Mouse (Mus musculus): ENCODE measurements around the gene Minos1. TPM values are rescaled to one million over a fixed set of nuclear protein-coding genes. Genes with fewer than 3 reads are reported as not detected.

Minos1 gene
- polyA plus RNA-seq, 1 experiment from 2014 or later, result 580 TPM

- no peak overlapping the region for H3K27ac ChIP-seq (ENCODE audit: low read depth)
- 77% methylated on average over 20 of the region's 20 CpGs for WGBS
- H3K27me3 ChIP-seq (replicated peaks; ENCODE audit: control insufficient read depth, insufficient read depth, low read length), result no peaks in the 10 kb centered on the region
- H3K9me3 ChIP-seq (ENCODE audit: control insufficient read depth, low read length), result 0 out of 2 replicates have a peak, but pooled peaks cover 3% of the 10 kb centered on the region
- ATAC-seq (replicated peaks; ENCODE audit: low FRiP score, low TSS enrichment, low read depth) (no peak), DNase-seq (ENCODE audit: low spot score) (no peak)
- no peaks in the 10 kb centered on the region for H3K36me3 ChIP-seq (ENCODE audit: control insufficient read depth, insufficient read depth, low read length)
- no peak overlapping the region for H3K4me3 ChIP-seq (ENCODE audit: low read depth, low read length)
- no peak overlapping the region for H3K9ac ChIP-seq (ENCODE audit: low read length)
- H3K4me2 ChIP-seq (ENCODE audit: low read length), result no peak overlapping the region
- H3K4me1 ChIP-seq (replicated peaks; ENCODE audit: control insufficient read depth, insufficient read depth, low read length), result no peaks in the 10 kb centered on the region
These were observed 23.8 kb upstream of the Minos1 start for GRCm38 (mm10) chr4:139154576-139155307.

- Histone ChIP-seq H3K9ac (ENCODE audit: low read length) (no peak overlapping the region), H3K4me1 (replicated peaks; ENCODE audit: control insufficient read depth, insufficient read depth, low read length) (no peaks in the 10 kb centered on the region), H3K27me3 (replicated peaks; ENCODE audit: control insufficient read depth, insufficient read depth, low read length) (no peaks in the 10 kb centered on the region), H3K9me3 (ENCODE audit: control insufficient read depth, low read length) (peaks cover 6% of the 10 kb centered on the region; the same call in 1 of the 2 replicates), H3K27ac (ENCODE audit: low read depth) (no peak overlapping the region), H3K4me2 (ENCODE audit: low read length) (no peak overlapping the region), H3K4me3 (ENCODE audit: low read depth, low read length) (no peak overlapping the region), H3K36me3 (ENCODE audit: control insufficient read depth, insufficient read depth, low read length) (no peaks in the 10 kb centered on the region)
- DNase-seq (ENCODE audit: low spot score) (no peak), ATAC-seq (replicated peaks; ENCODE audit: low FRiP score, low TSS enrichment, low read depth) (no peak)
- WGBS, result 64% methylated on average over 6 of the region's 6 CpGs
These were observed 20.5 kb upstream of the Minos1 start for GRCm38 (mm10) chr4:139151370-139151769.

GRCm38 (mm10) chr4:139146760-139147159 is 15.8 kb upstream of the Minos1 start:
- H3K4me2 ChIP-seq (ENCODE audit: low read length), result no peak overlapping the region
- no peaks in the 10 kb centered on the region for H3K27me3 ChIP-seq (replicated peaks; ENCODE audit: control insufficient read depth, insufficient read depth, low read length)
- 80% methylated on average over 5 of the region's 5 CpGs for WGBS
- H3K9me3 ChIP-seq (ENCODE audit: control insufficient read depth, low read length), result peaks cover 6% of the 10 kb centered on the region; the same call in 1 of the 2 replicates
- no peaks in the 10 kb centered on the region for H3K36me3 ChIP-seq (ENCODE audit: control insufficient read depth, insufficient read depth, low read length)
- DNase-seq (ENCODE audit: low spot score) (no peak), ATAC-seq (replicated peaks; ENCODE audit: low FRiP score, low TSS enrichment, low read depth) (no peak)
- H3K4me1 ChIP-seq (replicated peaks; ENCODE audit: control insufficient read depth, insufficient read depth, low read length), result 0 out of 2 replicates have a peak, but pooled peaks cover 3% of the 10 kb centered on the region
- no peak overlapping the region for H3K9ac ChIP-seq (ENCODE audit: low read length)
- no peak overlapping the region for H3K4me3 ChIP-seq (ENCODE audit: low read depth, low read length)
- H3K27ac ChIP-seq (ENCODE audit: low read depth), result no peak overlapping the region

GRCm38 (mm10) chr4:139145156-139145555 is 14.2 kb upstream of the Minos1 start:
- H3K36me3 ChIP-seq (ENCODE audit: control insufficient read depth, insufficient read depth, low read length), result no peaks in the 10 kb centered on the region
- H3K4me1 ChIP-seq (replicated peaks; ENCODE audit: control insufficient read depth, insufficient read depth, low read length), result 0 out of 2 replicates have a peak, but pooled peaks cover 3% of the 10 kb centered on the region
- DNase-seq (ENCODE audit: low spot score) (no peak), ATAC-seq (replicated peaks; ENCODE audit: low FRiP score, low TSS enrichment, low read depth) (no peak)
- peaks cover 3% of the 10 kb centered on the region; the same call in 1 of the 2 replicates for H3K9me3 ChIP-seq (ENCODE audit: control insufficient read depth, low read length)
- 92% methylated on average over 11 of the region's 11 CpGs for WGBS
- H3K27ac ChIP-seq (ENCODE audit: low read depth), result no peak overlapping the region
- no peak overlapping the region for H3K4me2 ChIP-seq (ENCODE audit: low read length)
- H3K27me3 ChIP-seq (replicated peaks; ENCODE audit: control insufficient read depth, insufficient read depth, low read length), result no peaks in the 10 kb centered on the region
- no peak overlapping the region for H3K9ac ChIP-seq (ENCODE audit: low read length)
- no peak overlapping the region for H3K4me3 ChIP-seq (ENCODE audit: low read depth, low read length)

GRCm38 (mm10) chr4:139144577-139144976 is 13.7 kb upstream of the Minos1 start:
- H3K4me1 ChIP-seq (replicated peaks; ENCODE audit: control insufficient read depth, insufficient read depth, low read length), result 0 out of 2 replicates have a peak, but pooled peaks cover 3% of the 10 kb centered on the region
- ATAC-seq (replicated peaks; ENCODE audit: low FRiP score, low TSS enrichment, low read depth) (no peak), DNase-seq (ENCODE audit: low spot score) (no peak)
- no peak overlapping the region for H3K4me2 ChIP-seq (ENCODE audit: low read length)
- H3K9me3 ChIP-seq (ENCODE audit: control insufficient read depth, low read length), result peaks cover 3% of the 10 kb centered on the region; the same call in 1 of the 2 replicates
- WGBS, result 89% methylated on average over 4 of the region's 4 CpGs
- H3K27ac ChIP-seq (ENCODE audit: low read depth), result no peak overlapping the region
- H3K4me3 ChIP-seq (ENCODE audit: low read depth, low read length), result no peak overlapping the region
- no peaks in the 10 kb centered on the region for H3K27me3 ChIP-seq (replicated peaks; ENCODE audit: control insufficient read depth, insufficient read depth, low read length)
- no peak overlapping the region for H3K9ac ChIP-seq (ENCODE audit: low read length)
- H3K36me3 ChIP-seq (ENCODE audit: control insufficient read depth, insufficient read depth, low read length), result no peaks in the 10 kb centered on the region

- Histone ChIP-seq H3K4me3 (ENCODE audit: low read depth, low read length) (no peak overlapping the region), H3K4me1 (replicated peaks; ENCODE audit: control insufficient read depth, insufficient read depth, low read length) (0 out of 2 replicates have a peak, but pooled peaks cover 3% of the 10 kb centered on the region), H3K9me3 (ENCODE audit: control insufficient read depth, low read length) (no peaks in the 10 kb centered on the region), H3K27ac (ENCODE audit: low read depth) (no peak overlapping the region), H3K4me2 (ENCODE audit: low read length) (0 out of 2 replicates have a peak overlapping the region, but pooled peaks have one; percentile 12), H3K36me3 (ENCODE audit: control insufficient read depth, insufficient read depth, low read length) (no peaks in the 10 kb centered on the region), H3K27me3 (replicated peaks; ENCODE audit: control insufficient read depth, insufficient read depth, low read length) (no peaks in the 10 kb centered on the region), H3K9ac (ENCODE audit: low read length) (no peak overlapping the region)
- ATAC-seq (replicated peaks; ENCODE audit: low FRiP score, low TSS enrichment, low read depth) (no peak), DNase-seq (ENCODE audit: low spot score) (peak; percentile 59)
- WGBS, result 59% methylated on average over 9 of the region's 9 CpGs
These were observed 12.1 kb upstream of the Minos1 start for GRCm38 (mm10) chr4:139142985-139143384.

- H3K27ac ChIP-seq (ENCODE audit: low read depth), result no peak overlapping the region
- no peak overlapping the region for H3K4me2 ChIP-seq (ENCODE audit: low read length)
- no peaks in the 10 kb centered on the region for H3K27me3 ChIP-seq (replicated peaks; ENCODE audit: control insufficient read depth, insufficient read depth, low read length)
- H3K4me1 ChIP-seq (replicated peaks; ENCODE audit: control insufficient read depth, insufficient read depth, low read length), result 0 out of 2 replicates have a peak, but pooled peaks cover 3% of the 10 kb centered on the region
- H3K36me3 ChIP-seq (ENCODE audit: control insufficient read depth, insufficient read depth, low read length), result no peaks in the 10 kb centered on the region
- H3K9me3 ChIP-seq (ENCODE audit: control insufficient read depth, low read length), result no peaks in the 10 kb centered on the region
- ATAC-seq (replicated peaks; ENCODE audit: low FRiP score, low TSS enrichment, low read depth) (no peak), DNase-seq (ENCODE audit: low spot score) (no peak)
- WGBS, result 70% methylated on average over 6 of the region's 6 CpGs
- no peak overlapping the region for H3K9ac ChIP-seq (ENCODE audit: low read length)
- no peak overlapping the region for H3K4me3 ChIP-seq (ENCODE audit: low read depth, low read length)
These were observed 10.9 kb upstream of the Minos1 start for GRCm38 (mm10) chr4:139141785-139142184.

GRCm38 (mm10) chr4:139140267-139140666 is 9.4 kb upstream of the Minos1 start:
- 0 out of 2 replicates have a peak, but pooled peaks cover 3% of the 10 kb centered on the region for H3K4me1 ChIP-seq (replicated peaks; ENCODE audit: control insufficient read depth, insufficient read depth, low read length)
- H3K4me3 ChIP-seq (ENCODE audit: low read depth, low read length), result no peak overlapping the region
- H3K9ac ChIP-seq (ENCODE audit: low read length), result no peak overlapping the region
- no peak overlapping the region for H3K4me2 ChIP-seq (ENCODE audit: low read length)
- H3K27ac ChIP-seq (ENCODE audit: low read depth), result no peak overlapping the region
- ATAC-seq (replicated peaks; ENCODE audit: low FRiP score, low TSS enrichment, low read depth), result no peak
- no peaks in the 10 kb centered on the region for H3K9me3 ChIP-seq (ENCODE audit: control insufficient read depth, low read length)
- H3K27me3 ChIP-seq (replicated peaks; ENCODE audit: control insufficient read depth, insufficient read depth, low read length), result no peaks in the 10 kb centered on the region
- no peak for DNase-seq (ENCODE audit: low spot score)
- WGBS, result 47% methylated on average over 2 of the region's 2 CpGs
- H3K36me3 ChIP-seq (ENCODE audit: control insufficient read depth, insufficient read depth, low read length), result no peaks in the 10 kb centered on the region

- no peak for ATAC-seq (replicated peaks; ENCODE audit: low FRiP score, low TSS enrichment, low read depth)
- 0 out of 2 replicates have a peak, but pooled peaks cover 2% of the 10 kb centered on the region for H3K27me3 ChIP-seq (replicated peaks; ENCODE audit: control insufficient read depth, insufficient read depth, low read length)
- no peaks in the 10 kb centered on the region for H3K36me3 ChIP-seq (ENCODE audit: control insufficient read depth, insufficient read depth, low read length)
- H3K4me3 ChIP-seq (ENCODE audit: low read depth, low read length), result no peak overlapping the region
- no peaks in the 10 kb centered on the region for H3K4me1 ChIP-seq (replicated peaks; ENCODE audit: control insufficient read depth, insufficient read depth, low read length)
- no peak overlapping the region for H3K9ac ChIP-seq (ENCODE audit: low read length)
- WGBS, result 83% methylated on average over 2 of the region's 2 CpGs
- H3K4me2 ChIP-seq (ENCODE audit: low read length), result no peak overlapping the region
- DNase-seq (ENCODE audit: low spot score), result no peak
- no peaks in the 10 kb centered on the region for H3K9me3 ChIP-seq (ENCODE audit: control insufficient read depth, low read length)
- H3K27ac ChIP-seq (ENCODE audit: low read depth), result no peak overlapping the region
These were observed 5.1 kb upstream of the Minos1 start for GRCm38 (mm10) chr4:139136011-139136410.
